Mouse (Mus musculus): ENCODE measurements at regions not wholly inside any gene's neighbourhood (a gene's known extent, or its start where the extent isn't known, plus 50 kb on each side); places are given as distances from the start of the nearest gene placed in this dataset.

GRCm38 (mm10) chr2:21908813-21909480 is 318.4 kb upstream of the Myo3a start:
- H3K9ac ChIP-seq, result no peak overlapping the region
- H3K4me1 ChIP-seq, result no peaks in the 10 kb centered on the region
- H3K4me3 ChIP-seq (replicated peaks), result no peak overlapping the region
- no peak overlapping the region for H3K4me2 ChIP-seq
- H3K9me3 ChIP-seq, result no peaks in the 10 kb centered on the region
- H3K27ac ChIP-seq, result no peak overlapping the region
- 82% methylated on average over 7 of the region's 7 CpGs for WGBS
- no peaks in the 10 kb centered on the region for H3K36me3 ChIP-seq (replicated peaks)
- no peaks in the 10 kb centered on the region for H3K27me3 ChIP-seq
- no peak for ATAC-seq (ENCODE audit: low FRiP score)

DNA sequence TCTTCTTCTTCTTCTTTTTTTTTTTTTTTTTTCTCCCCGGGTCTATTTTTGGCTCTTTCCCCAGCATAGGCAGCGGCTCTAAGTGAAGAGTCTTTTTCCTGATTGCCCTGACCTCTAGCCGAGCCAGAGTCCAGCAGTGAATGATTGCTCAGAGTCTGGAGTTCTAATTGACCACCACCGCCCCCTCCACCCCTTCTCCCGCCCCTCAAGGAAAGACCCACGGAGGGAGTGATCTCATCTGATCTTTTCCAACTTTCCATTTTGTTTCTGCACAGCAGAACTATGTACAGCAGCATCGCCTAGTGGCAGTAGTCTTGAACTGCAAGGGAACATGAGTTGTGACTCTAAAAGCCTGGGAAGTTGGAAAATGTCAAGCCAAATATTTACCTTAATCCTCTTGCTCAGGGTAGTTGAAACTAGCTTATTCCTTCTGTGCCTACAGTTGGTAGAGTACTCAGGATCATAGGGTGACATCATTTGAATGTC is 317.8 kb upstream of the Myo3a start:
- no peaks in the 10 kb centered on the region for H3K4me1 ChIP-seq
- no peak overlapping the region for H3K9ac ChIP-seq
- no peak overlapping the region for H3K27ac ChIP-seq
- H3K9me3 ChIP-seq, result no peaks in the 10 kb centered on the region
- peak overlapping the region; percentile 30; the same call in 1 of the 2 replicates for H3K4me2 ChIP-seq
- WGBS, result 15% methylated on average over 7 of the region's 7 CpGs
- peak; percentile 71; the same call in 1 of the 2 replicates for ATAC-seq (ENCODE audit: low FRiP score)
- H3K36me3 ChIP-seq (replicated peaks), result no peaks in the 10 kb centered on the region
- H3K27me3 ChIP-seq, result no peaks in the 10 kb centered on the region
- H3K4me3 ChIP-seq (replicated peaks), result no peak overlapping the region

DNA sequence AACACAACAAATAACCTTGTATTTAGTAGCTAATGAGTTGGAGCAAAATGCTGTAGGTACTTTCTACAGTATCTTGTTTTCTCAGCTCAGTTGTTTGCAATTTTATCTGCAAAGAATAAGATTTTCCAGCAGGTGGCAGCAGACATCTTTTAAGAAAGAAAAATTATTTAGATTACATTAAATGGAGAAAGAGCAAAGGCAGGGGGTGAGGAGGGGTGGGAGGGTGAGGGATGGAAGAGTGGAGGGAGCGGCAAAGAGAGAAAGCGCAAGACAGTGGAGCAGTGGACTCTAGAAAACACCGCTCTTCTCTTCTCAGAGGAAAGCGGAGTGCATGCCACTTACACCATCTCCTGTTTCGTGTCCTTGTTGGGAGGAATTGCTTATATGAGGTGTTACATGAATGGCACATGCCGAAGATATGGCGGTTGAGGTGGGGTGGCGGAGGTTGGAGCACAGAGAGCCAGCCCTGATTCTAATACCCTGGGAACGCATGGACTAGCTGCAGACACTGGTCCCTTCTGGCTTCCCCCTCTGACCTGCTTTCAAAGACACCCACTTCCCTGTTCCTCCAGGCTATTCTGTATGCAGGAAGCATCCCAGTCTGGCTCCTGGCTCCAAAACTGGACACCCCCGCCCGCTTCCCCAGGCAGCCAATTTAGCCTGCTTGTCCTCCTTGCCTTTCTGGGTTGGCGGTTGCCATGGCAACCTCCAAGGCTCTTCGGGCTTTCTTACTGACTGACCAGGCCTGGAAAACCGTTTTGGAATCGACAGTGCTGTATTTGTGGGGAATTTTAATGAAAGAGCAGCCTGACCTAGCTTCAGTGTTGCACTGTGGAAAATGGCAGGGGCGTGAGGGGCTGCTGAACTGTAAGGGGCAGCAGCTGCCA is 309.3 kb upstream of the Myo3a start:
- Histone ChIP-seq H3K27me3 (no peaks in the 10 kb centered on the region), H3K9me3 (0 out of 2 replicates have a peak, but pooled peaks cover 3% of the 10 kb centered on the region), H3K9ac (peak overlapping the region; percentile 53), H3K4me3 (replicated peaks) (peak overlapping the region; percentile 37), H3K27ac (peak overlapping the region; percentile 97), H3K4me1 (peaks cover 14% of the 10 kb centered on the region), H3K36me3 (replicated peaks) (no peaks in the 10 kb centered on the region), H3K4me2 (peak overlapping the region; percentile 63)
- peak; percentile 93 for ATAC-seq (ENCODE audit: low FRiP score)
- WGBS, result 3% methylated on average over 16 of the region's 16 CpGs

DNA sequence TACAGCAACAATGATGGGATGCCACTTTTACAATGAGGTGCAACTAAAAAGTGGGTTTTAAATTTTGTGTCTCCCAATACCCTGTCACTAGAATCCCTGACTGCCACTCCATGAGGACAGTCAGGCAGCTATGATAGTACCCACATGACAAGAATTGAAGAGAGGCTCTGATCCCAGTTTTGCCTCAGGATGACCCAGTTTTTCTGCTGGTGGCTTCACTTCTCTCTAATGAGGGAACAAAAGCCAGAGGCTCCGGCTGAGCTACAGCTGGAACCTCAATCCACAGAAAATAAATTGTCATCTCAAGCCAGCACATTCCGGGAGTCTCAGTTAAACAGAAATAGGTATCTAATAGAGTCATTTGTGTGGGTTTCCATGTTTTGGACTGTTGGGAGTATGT is 308.2 kb upstream of the Myo3a start:
- Histone ChIP-seq H3K36me3 (replicated peaks) (no peaks in the 10 kb centered on the region), H3K4me3 (replicated peaks) (no peak overlapping the region)
- 34% methylated on average over 2 of the region's 2 CpGs for WGBS

GRCm38 (mm10) chr2:21927656-21928055 is 299.6 kb upstream of the Myo3a start:
- Histone ChIP-seq H3K9ac (no peak overlapping the region), H3K9me3 (no peaks in the 10 kb centered on the region), H3K4me1 (no peaks in the 10 kb centered on the region), H3K27ac (no peak overlapping the region), H3K4me3 (replicated peaks) (no peak overlapping the region), H3K27me3 (no peaks in the 10 kb centered on the region), H3K4me2 (no peak overlapping the region), H3K36me3 (replicated peaks) (no peaks in the 10 kb centered on the region)
- no peak for ATAC-seq (ENCODE audit: low FRiP score)
- WGBS, result 52% methylated on average over 1 of the region's 1 CpGs

More for the DNA sequence above, 308.2 kb upstream of the Myo3a start:
- H3K4me1 ChIP-seq, result peaks cover 14% of the 10 kb centered on the region
- ATAC-seq (ENCODE audit: low FRiP score), result no peak
- H3K9me3 ChIP-seq, result 0 out of 2 replicates have a peak, but pooled peaks cover 3% of the 10 kb centered on the region
- H3K9ac ChIP-seq, result no peak overlapping the region
- peak overlapping the region; percentile 97 for H3K27ac ChIP-seq
- peak overlapping the region; percentile 63 for H3K4me2 ChIP-seq
- no peaks in the 10 kb centered on the region for H3K27me3 ChIP-seq

- no peak overlapping the region for H3K4me2 ChIP-seq
- no peak for ATAC-seq (ENCODE audit: low FRiP score)
- 92% methylated on average over 3 of the region's 3 CpGs for WGBS
- no peak overlapping the region for H3K4me3 ChIP-seq (replicated peaks)
- H3K4me1 ChIP-seq, result no peaks in the 10 kb centered on the region
- H3K9me3 ChIP-seq, result no peaks in the 10 kb centered on the region
- H3K36me3 ChIP-seq (replicated peaks), result no peaks in the 10 kb centered on the region
- no peaks in the 10 kb centered on the region for H3K27me3 ChIP-seq
- no peak overlapping the region for H3K9ac ChIP-seq
- H3K27ac ChIP-seq, result no peak overlapping the region
These were observed 287.3 kb upstream of the Myo3a start for GRCm38 (mm10) chr2:21939993-21940392.

DNA sequence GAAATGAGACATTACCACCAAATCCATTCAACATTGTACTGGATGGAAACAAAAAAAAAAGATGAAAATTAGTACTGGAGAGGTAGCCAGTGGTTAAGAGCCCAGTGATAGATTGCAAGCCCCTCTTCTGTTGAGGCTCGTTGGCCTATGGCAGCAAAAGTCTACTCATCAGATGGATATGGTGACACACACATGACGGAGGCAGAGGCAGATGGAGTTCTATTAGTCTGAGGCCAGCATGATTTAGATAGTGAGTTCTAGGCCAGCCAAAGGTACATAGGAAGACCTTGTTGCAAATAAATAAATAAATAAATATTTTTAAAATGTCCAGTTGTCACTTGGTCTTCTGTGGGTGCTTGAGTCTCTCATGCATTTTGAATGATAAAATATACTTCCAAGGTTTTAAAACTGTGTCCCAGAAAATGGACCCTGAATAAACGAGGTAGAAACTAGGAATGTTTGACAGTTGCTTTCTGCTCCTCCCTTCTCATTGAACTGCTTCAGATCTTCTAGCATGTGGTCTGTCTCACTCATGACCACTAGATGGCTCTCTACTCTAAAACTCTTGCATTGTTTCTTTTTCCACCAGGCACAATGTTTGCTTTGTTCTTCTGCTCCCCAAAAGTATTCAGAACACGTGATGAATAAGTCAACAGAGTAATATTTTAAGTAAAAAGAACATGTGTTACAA is 286.4 kb upstream of the Myo3a start:
- Histone ChIP-seq H3K36me3 (replicated peaks) (no peaks in the 10 kb centered on the region), H3K9me3 (no peaks in the 10 kb centered on the region), H3K4me3 (replicated peaks) (no peak overlapping the region), H3K4me1 (no peaks in the 10 kb centered on the region), H3K27ac (no peak overlapping the region), H3K4me2 (no peak overlapping the region), H3K9ac (no peak overlapping the region), H3K27me3 (no peaks in the 10 kb centered on the region)
- peak; percentile 70; the same call in 1 of the 2 replicates for ATAC-seq (ENCODE audit: low FRiP score)
- 54% methylated on average over 4 of the region's 4 CpGs for WGBS

- H3K9ac ChIP-seq, result no peak overlapping the region
These were observed 285.8 kb upstream of the Myo3a start for GRCm38 (mm10) chr2:21941488-21942000.

GRCm38 (mm10) chr2:21943676-21944075 is 283.6 kb upstream of the Myo3a start:
- Histone ChIP-seq H3K27me3 (no peaks in the 10 kb centered on the region), H3K9me3 (no peaks in the 10 kb centered on the region), H3K36me3 (replicated peaks) (no peaks in the 10 kb centered on the region), H3K4me3 (replicated peaks) (no peak overlapping the region), H3K4me1 (no peaks in the 10 kb centered on the region), H3K4me2 (no peak overlapping the region), H3K9ac (no peak overlapping the region), H3K27ac (no peak overlapping the region)
- no peak for ATAC-seq (ENCODE audit: low FRiP score)
- WGBS, result 90% methylated on average over 2 of the region's 2 CpGs

More at GRCm38 (mm10) chr2:21941488-21942000, 285.8 kb upstream of the Myo3a start:
- H3K4me3 ChIP-seq (replicated peaks), result no peak overlapping the region
- peak; percentile 61; the same call in 1 of the 2 replicates for ATAC-seq (ENCODE audit: low FRiP score)
- WGBS, result 75% methylated on average over 2 of the region's 2 CpGs
- H3K4me2 ChIP-seq, result no peak overlapping the region
- no peaks in the 10 kb centered on the region for H3K36me3 ChIP-seq (replicated peaks)
- H3K27me3 ChIP-seq, result no peaks in the 10 kb centered on the region
- no peaks in the 10 kb centered on the region for H3K4me1 ChIP-seq
- no peaks in the 10 kb centered on the region for H3K9me3 ChIP-seq
- no peak overlapping the region for H3K27ac ChIP-seq

- H3K36me3 ChIP-seq (replicated peaks), result no peaks in the 10 kb centered on the region
These were observed 280.8 kb upstream of the Myo3a start for GRCm38 (mm10) chr2:21946484-21946883.

GRCm38 (mm10) chr2:21951279-21951678 is 276.0 kb upstream of the Myo3a start:
- Histone ChIP-seq H3K4me3 (replicated peaks) (no peak overlapping the region), H3K4me2 (no peak overlapping the region), H3K4me1 (no peaks in the 10 kb centered on the region), H3K9me3 (no peaks in the 10 kb centered on the region), H3K27me3 (no peaks in the 10 kb centered on the region), H3K27ac (no peak overlapping the region), H3K36me3 (replicated peaks) (no peaks in the 10 kb centered on the region), H3K9ac (no peak overlapping the region)
- 69% methylated on average over 3 of the region's 3 CpGs for WGBS
- no peak for ATAC-seq (ENCODE audit: low FRiP score)

More at GRCm38 (mm10) chr2:21946484-21946883, 280.8 kb upstream of the Myo3a start:
- Histone ChIP-seq H3K4me2 (no peak overlapping the region), H3K4me1 (no peaks in the 10 kb centered on the region), H3K9me3 (no peaks in the 10 kb centered on the region), H3K27me3 (no peaks in the 10 kb centered on the region), H3K27ac (no peak overlapping the region), H3K9ac (no peak overlapping the region), H3K4me3 (replicated peaks) (no peak overlapping the region)
- ATAC-seq (ENCODE audit: low FRiP score), result no peak
- 87% methylated on average over 2 of the region's 2 CpGs for WGBS

Measured in forebrain, embryonic 12.5 days (tissue).